Mouse (Mus musculus) layer of hippocampus, adult 11-12 months (tissue): Measurements from ENCODE around the gene Bend4.

ENCODE experiments used
- DNase-seq: peaks from one replicate; pipeline ENCODE4 v3.0.0; 2022; ENCODE audit warnings: low spot score

Gene Bend4

GRCm38 (mm10) chr5:67427443-67428360, at the start of gene Bend4:
TSS of gene Bend4 (minus strand) at chr5:67428310.
- DNase-seq = peak; percentile 76

- DNase-seq = peak; percentile 4
These were observed 45.6 kb upstream of the Bend4 start for GRCm38 (mm10) chr5:67473723-67474122.

- DNase-seq = no peak
These were observed 45.0 kb upstream of the Bend4 start for GRCm38 (mm10) chr5:67473094-67473493.

- peak; percentile 23 for DNase-seq
These were observed 38.9 kb upstream of the Bend4 start for GRCm38 (mm10) chr5:67466866-67467530.

- no peak for DNase-seq
These were observed 36.8 kb upstream of the Bend4 start for GRCm38 (mm10) chr5:67464899-67465298.

- DNase-seq = no peak
These were observed 35.5 kb upstream of the Bend4 start for GRCm38 (mm10) chr5:67463636-67464035.

- no peak for DNase-seq
These were observed 34.2 kb upstream of the Bend4 start for GRCm38 (mm10) chr5:67462331-67462730.

- no peak for DNase-seq
These were observed 28.7 kb upstream of the Bend4 start for GRCm38 (mm10) chr5:67456841-67457240.

- no peak for DNase-seq
These were observed 26.2 kb upstream of the Bend4 start for GRCm38 (mm10) chr5:67454282-67454681.

- DNase-seq = no peak
These were observed 22.0 kb upstream of the Bend4 start for GRCm38 (mm10) chr5:67449957-67450630.

- DNase-seq = no peak
These were observed 18.4 kb upstream of the Bend4 start for GRCm38 (mm10) chr5:67446526-67446925.

GRCm38 (mm10) chr5:67444217-67445050, 16.3 kb upstream of the Bend4 start:
- DNase-seq = no peak

- no peak for DNase-seq
These were observed 14.8 kb upstream of the Bend4 start for GRCm38 (mm10) chr5:67442813-67443450.

GRCm38 (mm10) chr5:67440563-67440962, 12.5 kb upstream of the Bend4 start:
- no peak for DNase-seq

GRCm38 (mm10) chr5:67437403-67437802, 9.3 kb upstream of the Bend4 start:
- DNase-seq = no peak

- DNase-seq = no peak
These were observed 1.4 kb downstream of the Bend4 start for GRCm38 (mm10) chr5:67426478-67427442.

GRCm38 (mm10) chr5:67426011-67426410, 2.1 kb downstream of the Bend4 start:
- no peak for DNase-seq

GRCm38 (mm10) chr5:67424636-67425035, 3.5 kb downstream of the Bend4 start:
- no peak for DNase-seq

GRCm38 (mm10) chr5:67423963-67424362, 4.1 kb downstream of the Bend4 start:
- DNase-seq = no peak

GRCm38 (mm10) chr5:67423326-67423725, 4.8 kb downstream of the Bend4 start:
- DNase-seq = no peak
